Mouse (Mus musculus) G1E (cell line): ENCODE results near the gene Scaf1.

ENCODE experiments used
- CTCF ChIP-seq: IDR thresholded peaks from 2 replicates; pipeline ENCODE4 v1.5.1; 2012; ENCODE audit warnings: low read depth, low read length, inconsistent platforms, mixed read lengths
- GATA1 ChIP-seq: IDR thresholded peaks from 2 replicates; pipeline ENCODE4 v1.6.1; 2012; ENCODE audit warnings: borderline replicate concordance, low read length, inconsistent platforms, mixed read lengths
- TAL1 ChIP-seq: conservative IDR thresholded peaks from 2 replicates; pipeline ENCODE4 v1.6.1; 2012; ENCODE audit warnings: low read depth, low read length, inconsistent platforms, mixed read lengths

- no peak for TF ChIP-seq TAL1
- no peak for TF ChIP-seq CTCF
- no peak for TF ChIP-seq GATA1
These were observed 42.7 kb upstream of the Scaf1 start for GRCm38 (mm10) chr7:45058607-45059571.
